Mouse (Mus musculus) adrenal gland, postnatal 4 days (tissue): ENCODE data around the gene Kazn. TPM values are rescaled to one million over a fixed set of nuclear protein-coding genes. Genes with fewer than 3 reads are reported as not detected.

ENCODE experiments used
- DNase-seq, 2 experiments: peaks; one replicate each; pipeline ENCODE4 v3.0.0; 2021 to 2022; ENCODE audit warnings: low spot score in 2 of 2, mixed read lengths in 2 of 2
- total RNA-seq, 2 experiments: library from RNA; stranded (reverse); gene quantifications; 2 replicates each; pipeline ENCODE4 v1.2.3; 2021

Gene Kazn
- total RNA-seq, 2 experiments from 2014 or later, result 40.7 to 42.6 TPM

- no peak for DNase-seq
Observed at GRCm38 (mm10) chr4:142165835-142166701, 73.1 kb downstream of the Kazn start.

DNA sequence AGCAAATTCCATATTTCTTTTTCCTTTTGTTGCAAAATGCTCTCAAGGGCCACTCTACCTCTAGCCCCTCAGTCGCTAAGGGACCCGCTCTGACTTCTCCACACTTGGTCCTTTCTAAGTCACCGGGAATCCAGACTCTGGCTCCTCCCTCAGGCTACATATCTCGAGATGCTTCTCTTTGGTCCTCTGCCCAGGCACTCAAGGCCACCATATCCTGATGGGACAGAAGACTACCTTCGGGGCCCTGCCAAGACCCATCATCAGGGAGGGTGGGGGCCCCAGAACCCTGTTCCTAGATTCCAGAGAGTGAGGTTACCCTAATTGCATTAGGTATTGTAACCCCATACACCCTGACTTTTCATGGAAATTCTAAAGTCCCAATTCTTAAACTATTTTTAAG is 73.8 kb downstream of the Kazn start:
- no peak for DNase-seq

DNA sequence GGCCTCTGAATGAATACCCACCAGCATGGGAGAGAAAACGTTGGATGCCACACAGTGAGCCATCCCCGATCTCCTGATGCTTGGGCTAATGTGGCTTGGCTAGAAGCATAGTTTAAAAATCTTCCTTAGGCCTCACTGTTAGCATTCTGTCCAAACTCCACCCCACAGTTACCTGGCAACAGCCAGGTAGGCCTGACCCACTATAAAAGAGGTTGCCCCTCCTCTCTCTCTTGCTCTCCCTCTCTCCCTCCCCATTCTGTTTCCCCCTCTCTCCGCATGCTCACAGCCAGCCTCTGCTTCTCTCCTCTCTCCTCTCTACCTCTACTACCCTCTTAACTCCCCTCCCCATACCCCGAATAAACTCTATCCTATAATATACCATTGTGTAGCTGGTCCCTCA is 74.8 kb downstream of the Kazn start:
- DNase-seq, result no peak

GRCm38 (mm10) chr4:142163862-142164261 is 75.3 kb downstream of the Kazn start:
- DNase-seq, result no peak

DNA sequence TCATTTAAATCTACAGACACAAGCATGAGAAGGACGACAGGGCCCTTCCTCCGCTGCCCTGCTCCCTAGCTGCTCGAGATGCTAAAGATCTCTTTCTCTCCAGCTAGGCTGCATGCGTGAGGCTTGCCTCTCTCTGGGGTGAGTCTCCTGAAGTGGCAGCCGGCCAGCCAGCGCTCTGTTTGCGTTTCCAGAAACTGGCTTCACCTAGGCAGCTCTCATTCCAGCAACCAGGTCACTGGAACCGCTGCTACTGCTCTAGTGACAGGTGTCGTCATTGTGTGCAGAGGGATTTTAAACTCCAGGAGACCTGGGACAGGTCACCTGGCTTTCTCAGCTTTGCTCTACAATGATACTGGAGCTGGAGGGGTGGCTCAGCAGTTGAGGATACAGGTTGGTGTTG is 76.5 kb downstream of the Kazn start:
- no peak for DNase-seq

- DNase-seq, result no peak
Observed at GRCm38 (mm10) chr4:142162102-142162501, 77.1 kb downstream of the Kazn start.

- no peak for DNase-seq
Observed at GRCm38 (mm10) chr4:142160041-142160440, 79.2 kb downstream of the Kazn start.

- DNase-seq, result no peak
Observed at GRCm38 (mm10) chr4:142156506-142156905, 82.7 kb downstream of the Kazn start.

DNA sequence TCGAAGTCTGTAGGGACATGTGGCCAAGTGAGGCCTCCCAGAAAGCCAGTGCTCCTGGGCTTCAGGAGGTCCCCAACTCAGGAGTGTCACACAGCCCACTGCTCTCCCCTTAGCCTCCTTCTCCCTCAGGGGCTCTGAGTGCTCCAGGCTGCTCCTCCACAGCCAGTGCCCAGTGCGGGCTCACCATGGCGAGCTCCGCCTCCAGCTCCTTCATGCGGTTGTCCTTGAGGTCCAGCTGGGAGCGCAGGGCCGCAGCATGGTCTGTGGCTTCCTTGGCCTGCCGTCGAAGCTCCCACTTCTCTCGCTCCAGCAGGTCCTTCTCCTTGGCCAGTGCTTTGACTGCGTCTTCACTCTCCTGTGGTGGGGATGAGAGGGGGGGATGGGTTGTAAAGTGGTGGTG is 85.0 kb downstream of the Kazn start:
- no peak for DNase-seq

DNA sequence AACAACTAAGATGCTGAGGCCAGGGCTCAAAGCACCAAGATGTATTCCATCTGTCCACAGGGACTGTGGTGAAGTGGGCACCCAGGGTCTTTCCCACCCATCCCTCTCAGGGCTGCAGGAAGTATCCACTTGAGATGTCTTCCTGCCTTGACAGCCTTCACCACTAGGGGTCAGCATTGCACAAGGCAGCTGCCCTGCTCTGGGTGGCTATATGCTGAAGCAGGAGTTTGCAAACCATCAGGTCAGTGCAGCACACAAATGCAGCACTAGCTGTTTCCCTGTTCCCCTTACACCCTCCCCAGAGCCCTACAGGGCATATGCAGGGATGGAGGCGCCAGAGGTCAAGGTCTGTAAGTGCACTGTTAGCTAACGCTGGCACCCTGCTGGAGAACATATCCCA is 85.7 kb downstream of the Kazn start:
- peak; percentile 80 for DNase-seq

GRCm38 (mm10) chr4:142152733-142153422 is 86.3 kb downstream of the Kazn start:
- DNase-seq, result no peak

DNA sequence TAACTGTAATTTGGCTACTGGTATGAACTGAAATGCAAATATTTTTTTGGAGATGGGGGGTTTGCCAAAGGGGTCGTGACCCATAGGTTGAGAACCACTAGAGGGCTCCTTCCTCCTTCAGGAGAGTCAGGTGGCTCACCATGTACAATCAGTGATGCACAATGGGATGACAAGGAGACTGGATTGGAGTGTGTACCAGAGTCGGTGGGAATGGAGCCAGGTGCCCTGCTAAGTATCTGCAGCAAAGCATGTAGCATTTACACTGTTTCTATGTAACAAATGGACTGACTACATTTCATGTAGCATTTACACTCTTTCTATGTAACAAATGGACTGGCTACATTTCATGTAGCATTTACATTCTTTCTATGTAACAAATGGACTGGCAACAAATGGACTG is 89.1 kb downstream of the Kazn start:
- no peak for DNase-seq

DNA sequence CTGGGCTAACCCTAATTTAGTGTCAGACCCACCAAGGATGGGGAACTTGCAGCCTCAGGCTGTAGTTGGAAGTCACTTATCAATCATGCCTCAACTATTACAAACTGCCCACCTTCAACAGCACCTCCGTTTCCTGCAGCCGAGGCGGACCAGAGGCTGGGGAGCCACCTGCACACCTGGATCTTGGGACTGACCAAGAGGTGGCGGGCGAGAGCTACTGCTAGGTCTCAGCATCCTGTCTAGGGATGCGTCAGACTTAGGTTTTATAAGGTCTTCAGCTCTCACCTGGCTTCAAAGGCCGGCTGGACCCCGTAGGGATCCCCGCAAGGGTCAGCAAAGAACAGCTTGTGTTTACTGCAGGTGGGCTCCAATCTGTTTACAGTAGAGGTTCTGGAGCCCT is 90.0 kb downstream of the Kazn start:
- DNase-seq, result no peak

- no peak for DNase-seq
Observed at GRCm38 (mm10) chr4:142147671-142148070, 91.5 kb downstream of the Kazn start.

DNA sequence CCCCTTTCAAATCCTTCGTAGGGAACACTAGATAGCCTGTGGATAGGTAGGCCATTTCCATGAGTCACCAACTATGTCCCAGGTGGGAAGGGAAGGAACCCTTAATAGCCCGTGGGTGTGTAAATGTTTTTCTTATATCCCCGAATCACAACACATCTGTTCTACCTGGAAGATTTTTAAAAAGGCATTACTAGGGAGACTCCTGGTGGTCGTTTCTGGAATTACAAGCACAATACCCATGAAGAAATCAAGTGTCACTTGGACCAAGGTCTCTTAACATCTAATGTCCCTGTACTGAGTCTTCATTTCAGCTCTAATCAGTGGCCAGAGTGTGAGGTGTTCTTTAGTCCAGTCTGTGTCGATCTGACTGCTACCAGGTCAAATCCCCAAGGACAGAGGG is 95.1 kb downstream of the Kazn start:
- DNase-seq, result no peak

DNA sequence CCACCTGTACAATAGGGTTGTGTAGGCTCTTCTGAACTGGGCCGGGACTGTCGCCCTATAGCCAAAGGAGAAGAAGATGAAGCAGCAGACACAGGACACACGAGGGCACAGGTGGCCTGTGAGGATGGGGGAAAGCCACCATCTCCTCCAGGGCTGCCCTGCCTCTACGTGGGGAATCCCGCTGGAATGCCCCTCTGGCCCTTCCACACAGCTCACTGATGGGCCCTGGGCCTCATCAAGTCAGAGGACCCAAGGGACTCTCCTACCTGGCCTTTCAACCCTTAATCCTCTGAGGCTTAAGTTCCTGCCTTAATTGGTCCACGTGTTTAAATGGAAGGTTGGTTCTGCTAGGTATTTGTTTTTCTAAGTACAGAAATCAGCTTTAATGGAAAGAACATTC is 95.9 kb downstream of the Kazn start:
- DNase-seq, result no peak

GRCm38 (mm10) chr4:142139729-142140128 is 99.5 kb downstream of the Kazn start:
- no peak for DNase-seq

DNA sequence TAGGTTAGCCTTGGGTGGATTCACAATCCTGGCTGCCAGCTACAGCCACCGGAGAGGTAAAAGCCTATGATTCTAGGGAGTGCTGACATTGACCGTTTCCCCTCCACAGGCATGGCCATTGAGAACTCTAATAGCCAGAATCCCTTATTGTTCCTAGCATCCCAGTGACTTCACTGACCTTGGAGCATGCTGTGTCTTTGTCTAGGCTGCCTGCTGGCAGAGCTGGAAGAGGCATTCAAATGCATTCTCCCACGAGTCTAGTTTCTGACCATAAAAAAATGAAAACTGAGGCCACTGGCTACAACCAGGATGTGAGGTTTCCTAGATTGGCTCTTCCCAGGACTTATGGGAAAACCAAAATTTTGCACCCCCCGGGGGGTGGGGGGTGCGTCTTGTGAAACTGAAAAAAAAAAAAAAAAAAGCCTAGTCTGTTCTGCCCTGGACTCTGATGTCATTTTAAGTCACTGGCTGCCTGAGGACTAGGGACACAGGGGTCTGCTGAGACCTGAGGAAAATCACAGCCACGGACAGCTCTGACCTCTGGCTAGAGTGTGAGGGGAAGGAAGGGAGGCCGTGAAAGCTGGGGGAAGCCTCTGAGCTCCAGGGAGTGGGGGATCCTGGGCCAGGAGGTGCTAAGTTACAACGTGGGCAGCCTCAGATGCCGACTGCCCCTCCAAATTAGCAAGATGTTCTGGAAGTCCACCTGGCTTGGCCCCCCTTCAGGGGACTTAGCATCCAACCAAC is 100.7 kb downstream of the Kazn start:
- DNase-seq, result no peak

GRCm38 (mm10) chr4:142136766-142137503 is 102.3 kb downstream of the Kazn start:
- no peak for DNase-seq

- DNase-seq, result no peak
Observed at GRCm38 (mm10) chr4:142135515-142135914, 103.7 kb downstream of the Kazn start.

DNA sequence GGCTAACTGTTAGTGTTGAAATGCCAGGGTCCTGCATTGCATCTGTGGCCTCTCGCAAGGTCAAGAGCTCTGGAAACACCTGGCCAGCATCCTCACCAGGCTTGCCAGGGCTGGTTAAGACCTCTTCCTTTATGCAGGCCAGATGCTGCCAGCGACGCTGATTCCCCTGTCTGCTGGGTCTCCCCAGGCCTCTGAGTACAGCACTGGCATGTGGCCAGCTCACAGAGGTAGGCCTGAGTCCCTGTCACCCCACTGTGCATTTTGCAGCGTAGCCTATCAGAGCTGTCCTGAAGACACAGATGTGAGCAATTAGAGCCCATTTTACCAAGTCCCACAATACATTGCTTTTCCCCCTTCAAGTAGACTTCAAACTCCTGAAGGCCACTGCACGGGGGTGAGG is 109.0 kb downstream of the Kazn start:
- DNase-seq, result no peak
